Mouse (Mus musculus) heart, postnatal 36 days (tissue): ENCODE results near the gene Rbbp6. TPM values are rescaled to one million over a fixed set of nuclear protein-coding genes. Genes with fewer than 3 reads are reported as not detected.
A peak's percentile ranks its signal among the peaks of the same experiment; 100 is the strongest.

Experiments used
- DNase-seq, 2 experiments: peaks; one replicate each; pipeline ENCODE4 v3.0.0; 2021 to 2022
- intact Hi-C: fragments of 180-260 bp; cut with DNase I; formaldehyde crosslinking; loops from one replicate; pipeline ENCODE4 v1.15.1; 2025
- total RNA-seq, 2 experiments: library from RNA; stranded (reverse); gene quantifications; 2 replicates each; pipeline ENCODE4 v1.2.3; 2021

The Rbbp6 gene
- total RNA-seq, 2 experiments from 2014 or later = 22.1 to 33.0 TPM

- DNase-seq = no peak
- intact Hi-C loops = no loop called here
Observed at GRCm38 (mm10) chr7:123035314-123035713, 69.8 kb downstream of the Rbbp6 start.

DNA sequence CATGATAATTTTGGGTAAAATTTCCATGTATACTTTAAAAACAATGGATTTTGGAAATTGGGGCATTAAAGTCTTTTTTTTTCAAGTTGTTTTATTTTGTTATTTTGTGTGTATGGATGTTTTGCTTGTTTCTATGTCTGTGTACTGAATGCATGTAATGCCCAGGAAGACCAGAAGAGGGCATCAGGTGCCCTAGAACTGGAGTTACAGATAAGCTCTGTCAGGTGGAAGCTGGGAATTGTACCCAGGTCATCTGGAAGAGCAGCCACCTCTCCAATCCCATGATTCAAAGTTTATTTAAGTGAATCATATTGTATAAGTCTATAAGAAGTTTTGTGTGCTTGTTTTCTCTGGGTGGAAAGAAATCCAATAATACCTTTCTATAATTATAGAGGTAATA lies 73.8 kb downstream of the Rbbp6 start:
- no peak for DNase-seq
- intact Hi-C loops = no loop called here

- no peak for DNase-seq
- intact Hi-C loops = no loop called here
Observed at GRCm38 (mm10) chr7:123045146-123045545, 79.7 kb downstream of the Rbbp6 start.

- intact Hi-C loops = no loop called here
- DNase-seq = peak; percentile 31 to 44
Observed at GRCm38 (mm10) chr7:123046473-123047091, 81.1 kb downstream of the Rbbp6 start.

Other genes starting within 250 kb of the Rbbp6 start
- 10 to 100 TPM; 32.6 to 36.9 TPM for gene Tnrc6a, start 158.2 kb downstream of the Rbbp6 start, total RNA-seq
- gene Slc5a11, start 249.1 kb downstream of the Rbbp6 start, total RNA-seq = not detected